Mouse (Mus musculus) intestine, embryonic 15.5 days (tissue): ENCODE data around the gene Napa. TPM values are rescaled to one million over a fixed set of nuclear protein-coding genes. Genes with fewer than 3 reads are reported as not detected.

Experiments used
- ATAC-seq: fragments of 200-750 bp; cut with Nextera tagmentation; 2 replicates; pipeline ENCODE4 v1.8.0; 2017; ENCODE audit warnings: moderate TSS enrichment, moderate library complexity
- H3K27ac ChIP-seq: fragments of 300-500 bp; sonication (generic); 2 replicates; pipeline ENCODE4 v1.5.1; 2015; ENCODE audit warnings: mild to moderate bottlenecking, inconsistent platforms
- H3K27me3 ChIP-seq: fragments of 300-500 bp; sonication (generic); replicated peaks from 2 replicates; pipeline ENCODE4 v1.6.1; 2015; ENCODE audit warnings: inconsistent platforms
- H3K36me3 ChIP-seq: fragments of 300-500 bp; sonication (generic); 2 replicates; pipeline ENCODE4 v1.6.1; 2015; ENCODE audit warnings: inconsistent platforms
- H3K4me1 ChIP-seq: fragments of 300-500 bp; sonication (generic); replicated peaks from 2 replicates; pipeline ENCODE4 v1.6.1; 2015; ENCODE audit warnings: inconsistent platforms
- H3K4me2 ChIP-seq: fragments of 300-500 bp; sonication (generic); replicated peaks from 2 replicates; pipeline ENCODE4 v1.6.1; 2015; ENCODE audit warnings: mild to moderate bottlenecking, inconsistent platforms
- H3K4me3 ChIP-seq: fragments of 300-500 bp; sonication (generic); replicated peaks from 2 replicates; pipeline ENCODE4 v1.5.1; 2015; ENCODE audit warnings: inconsistent platforms
- H3K9ac ChIP-seq: fragments of 300-500 bp; sonication (generic); 2 replicates; pipeline ENCODE4 v1.6.1; 2015; ENCODE audit warnings: inconsistent platforms
- H3K9me3 ChIP-seq: fragments of 300-500 bp; sonication (generic); 2 replicates; pipeline ENCODE4 v1.6.1; 2016; ENCODE audit warnings: inconsistent platforms
- WGBS: fragments of 180-500 bp; shearing (Covaris S2); methylation state at CpG from one replicate; pipeline ENCODE4 v1.1.7; 2015; 5-methylcytosine and 5-hydroxymethylcytosine counted together
- polyA plus RNA-seq: library from polyadenylated mRNA; unstranded; fragments of >200 nt; fragmentation: Nextera tagmentation; extraction: Ambion mirVana; gene quantifications from 2 replicates; pipeline ENCODE4 v1.2.1, GENCODE M21; 2015

The Napa gene
- polyA plus RNA-seq, 1 experiment from 2014 or later = 186 TPM

DNA sequence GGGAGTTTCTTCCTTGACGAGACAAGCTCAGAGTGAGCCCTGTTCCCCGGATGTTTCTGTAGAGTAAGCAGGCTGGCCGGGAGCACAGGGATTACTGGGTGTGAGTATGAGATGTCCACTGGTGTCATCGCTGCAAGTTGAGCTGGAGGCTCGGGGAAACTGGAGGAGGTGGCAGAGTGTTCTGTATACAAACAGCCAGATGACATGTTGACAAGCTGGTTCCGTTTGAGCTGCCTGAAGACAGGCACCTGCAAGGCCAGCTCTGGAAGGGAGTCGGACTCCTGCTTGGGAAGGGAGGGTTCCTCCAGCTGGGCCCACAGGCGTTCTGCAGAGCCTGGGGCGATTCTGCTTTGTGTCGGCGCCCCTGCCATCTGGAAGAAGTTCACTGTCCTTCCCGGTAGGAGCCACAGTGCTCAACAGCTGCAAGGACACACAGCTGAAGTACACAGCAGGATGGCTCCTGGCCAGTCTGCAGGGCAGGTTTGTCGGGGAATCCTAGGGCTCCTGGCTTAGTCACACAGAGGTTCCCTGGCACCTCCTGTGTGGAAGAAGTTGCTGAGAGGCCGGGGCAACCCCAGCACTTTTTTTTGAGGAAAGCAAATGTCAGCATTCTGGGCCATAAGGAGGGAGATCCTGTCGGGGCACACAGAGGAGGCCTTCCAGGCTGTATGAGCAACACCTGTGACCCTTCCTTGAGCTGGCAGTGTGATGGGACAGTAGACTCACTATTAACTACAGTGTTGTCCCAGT, 3.6 kb downstream of the Napa start:
- no peaks in the 10 kb centered on the region for H3K36me3 ChIP-seq
- H3K9me3 ChIP-seq = no peaks in the 10 kb centered on the region
- H3K4me1 ChIP-seq = peaks cover 23% of the 10 kb centered on the region
- H3K4me3 ChIP-seq = no peak overlapping the region
- ATAC-seq = no peak
- H3K27me3 ChIP-seq = no peaks in the 10 kb centered on the region
- no peak overlapping the region for H3K27ac ChIP-seq
- 73% methylated on average over 15 of the region's 15 CpGs for WGBS
- no peak overlapping the region for H3K4me2 ChIP-seq
- H3K9ac ChIP-seq = no peak overlapping the region

DNA sequence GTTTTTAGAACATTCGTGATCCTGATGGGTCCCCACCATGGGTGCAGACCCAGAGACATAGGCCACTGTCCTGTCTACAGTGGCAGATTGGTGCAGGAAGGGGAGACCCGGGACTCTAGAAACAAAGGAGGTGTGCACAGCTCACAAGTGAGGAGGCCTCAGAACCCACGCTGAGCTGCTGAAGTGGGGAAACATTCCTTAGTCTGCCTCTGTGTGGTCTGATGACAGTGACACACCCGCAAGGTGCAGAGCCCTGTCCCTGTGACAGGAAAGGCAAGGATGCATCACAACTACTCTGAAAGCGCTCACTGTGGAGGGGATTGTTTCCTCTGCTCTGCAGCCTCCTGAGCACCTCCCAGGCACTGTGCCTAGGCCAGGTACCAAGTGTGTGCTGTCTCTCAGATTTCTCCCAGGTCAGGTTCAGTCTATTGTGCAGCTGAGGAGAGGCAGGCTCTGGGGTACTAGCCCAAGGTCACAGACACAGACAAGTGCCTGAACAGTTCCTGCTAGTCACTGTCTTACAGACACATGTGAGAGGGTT, 4.5 kb downstream of the Napa start:
- H3K9ac ChIP-seq = no peak overlapping the region
- H3K9me3 ChIP-seq = no peaks in the 10 kb centered on the region
- H3K4me3 ChIP-seq = no peak overlapping the region
- H3K4me1 ChIP-seq = peaks cover 23% of the 10 kb centered on the region
- peaks cover 4% of the 10 kb centered on the region; the same call in 1 of the 2 replicates for H3K36me3 ChIP-seq
- no peak overlapping the region for H3K4me2 ChIP-seq
- ATAC-seq = no peak
- H3K27me3 ChIP-seq = no peaks in the 10 kb centered on the region
- no peak overlapping the region for H3K27ac ChIP-seq
- 83% methylated on average over 5 of the region's 5 CpGs for WGBS

GRCm38 (mm10) chr7:16103760-16104159, 5.5 kb downstream of the Napa start:
- no peak overlapping the region for H3K4me3 ChIP-seq
- H3K4me2 ChIP-seq = no peak overlapping the region
- H3K4me1 ChIP-seq = peaks cover 23% of the 10 kb centered on the region
- no peaks in the 10 kb centered on the region for H3K9me3 ChIP-seq
- H3K36me3 ChIP-seq = peaks cover 5% of the 10 kb centered on the region
- 79% methylated on average over 6 of the region's 6 CpGs for WGBS
- no peak overlapping the region for H3K27ac ChIP-seq
- H3K9ac ChIP-seq = no peak overlapping the region
- H3K27me3 ChIP-seq = no peaks in the 10 kb centered on the region
- ATAC-seq = no peak

- Histone ChIP-seq H3K4me3 (no peak overlapping the region), H3K9me3 (no peaks in the 10 kb centered on the region), H3K27me3 (no peaks in the 10 kb centered on the region), H3K36me3 (peaks cover 8% of the 10 kb centered on the region), H3K9ac (no peak overlapping the region), H3K4me1 (peaks cover 18% of the 10 kb centered on the region), H3K27ac (no peak overlapping the region), H3K4me2 (no peak overlapping the region)
- 93% methylated on average over 7 of the region's 7 CpGs for WGBS
- no peak for ATAC-seq
These were observed 6.5 kb downstream of the Napa start for GRCm38 (mm10) chr7:16104611-16105388.

DNA sequence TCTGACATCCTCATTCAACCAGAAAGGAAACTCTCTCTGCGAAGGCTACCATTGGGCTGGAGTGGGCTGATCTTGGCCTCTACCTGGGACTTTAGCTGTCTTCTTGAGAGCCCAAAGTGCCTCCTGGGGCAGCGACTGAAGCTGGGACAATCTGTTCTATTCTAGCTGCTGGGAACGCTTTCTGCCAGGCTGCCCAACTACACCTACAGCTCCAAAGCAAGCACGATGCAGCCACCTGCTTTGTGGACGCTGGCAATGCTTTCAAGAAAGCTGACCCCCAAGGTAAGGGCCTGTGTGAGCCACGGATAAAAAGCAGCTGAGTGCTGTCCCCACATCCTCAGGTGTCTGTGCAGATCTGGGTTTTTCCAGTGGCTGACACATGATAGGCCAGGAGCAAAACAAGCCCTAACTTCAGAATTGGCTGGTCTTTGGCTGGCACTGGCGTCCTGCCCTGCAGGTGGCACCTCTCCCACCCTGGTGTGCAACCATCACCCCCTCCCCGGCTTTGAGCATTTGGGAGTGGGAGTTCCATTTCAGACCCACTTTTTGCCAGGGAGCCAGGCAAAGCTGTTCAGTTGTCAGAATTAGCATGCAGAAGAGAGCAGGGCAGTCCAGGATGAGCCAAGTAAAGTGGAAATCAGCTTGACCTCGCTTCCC, 10.8 kb downstream of the Napa start:
- H3K9ac ChIP-seq = no peak overlapping the region
- H3K4me1 ChIP-seq = no peaks in the 10 kb centered on the region
- no peaks in the 10 kb centered on the region for H3K27me3 ChIP-seq
- 90% methylated on average over 9 of the region's 9 CpGs for WGBS
- no peak overlapping the region for H3K27ac ChIP-seq
- no peaks in the 10 kb centered on the region for H3K9me3 ChIP-seq
- no peak overlapping the region for H3K4me3 ChIP-seq
- peaks cover 38% of the 10 kb centered on the region for H3K36me3 ChIP-seq
- H3K4me2 ChIP-seq = no peak overlapping the region
- no peak for ATAC-seq

GRCm38 (mm10) chr7:16110158-16110557, 11.9 kb downstream of the Napa start:
- Histone ChIP-seq H3K4me3 (no peak overlapping the region), H3K27ac (no peak overlapping the region), H3K9me3 (no peaks in the 10 kb centered on the region), H3K9ac (no peak overlapping the region), H3K27me3 (no peaks in the 10 kb centered on the region), H3K36me3 (peaks cover 42% of the 10 kb centered on the region), H3K4me2 (no peak overlapping the region), H3K4me1 (no peaks in the 10 kb centered on the region)
- ATAC-seq = no peak
- 86% methylated on average over 8 of the region's 8 CpGs for WGBS

GRCm38 (mm10) chr7:16111284-16112090, 13.2 kb downstream of the Napa start:
- ATAC-seq = no peak
- no peak overlapping the region for H3K4me3 ChIP-seq
- 95% methylated on average over 7 of the region's 7 CpGs for WGBS
- peaks cover 44% of the 10 kb centered on the region for H3K36me3 ChIP-seq
- H3K9ac ChIP-seq = no peak overlapping the region
- no peaks in the 10 kb centered on the region for H3K9me3 ChIP-seq
- H3K4me1 ChIP-seq = no peaks in the 10 kb centered on the region
- no peak overlapping the region for H3K4me2 ChIP-seq
- no peak overlapping the region for H3K27ac ChIP-seq
- no peaks in the 10 kb centered on the region for H3K27me3 ChIP-seq

DNA sequence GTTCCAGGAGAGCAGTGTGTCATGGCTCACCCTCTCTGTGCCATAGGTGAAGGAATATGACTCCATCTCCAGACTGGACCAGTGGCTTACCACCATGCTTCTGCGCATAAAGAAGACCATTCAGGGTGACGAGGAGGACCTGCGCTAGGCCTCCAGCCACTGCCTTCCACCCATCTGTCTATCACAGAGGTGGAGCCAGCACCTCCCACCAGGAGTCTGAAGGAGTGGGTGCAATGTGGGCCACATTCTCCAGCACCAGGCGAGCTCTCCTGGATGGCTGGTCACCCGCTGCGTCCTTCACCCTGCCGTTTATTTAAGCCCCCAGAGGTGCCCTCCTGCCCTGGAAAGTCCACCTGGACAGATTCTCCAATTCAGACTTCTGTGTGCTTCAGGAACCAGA, 18.2 kb downstream of the Napa start:
- no peak overlapping the region for H3K4me2 ChIP-seq
- H3K27ac ChIP-seq = no peak overlapping the region
- H3K27me3 ChIP-seq = no peaks in the 10 kb centered on the region
- peaks cover 29% of the 10 kb centered on the region for H3K36me3 ChIP-seq
- H3K9ac ChIP-seq = no peak overlapping the region
- peaks cover 8% of the 10 kb centered on the region for H3K4me1 ChIP-seq
- 91% methylated on average over 7 of the region's 7 CpGs for WGBS
- no peak for ATAC-seq
- H3K9me3 ChIP-seq = no peaks in the 10 kb centered on the region
- no peak overlapping the region for H3K4me3 ChIP-seq

DNA sequence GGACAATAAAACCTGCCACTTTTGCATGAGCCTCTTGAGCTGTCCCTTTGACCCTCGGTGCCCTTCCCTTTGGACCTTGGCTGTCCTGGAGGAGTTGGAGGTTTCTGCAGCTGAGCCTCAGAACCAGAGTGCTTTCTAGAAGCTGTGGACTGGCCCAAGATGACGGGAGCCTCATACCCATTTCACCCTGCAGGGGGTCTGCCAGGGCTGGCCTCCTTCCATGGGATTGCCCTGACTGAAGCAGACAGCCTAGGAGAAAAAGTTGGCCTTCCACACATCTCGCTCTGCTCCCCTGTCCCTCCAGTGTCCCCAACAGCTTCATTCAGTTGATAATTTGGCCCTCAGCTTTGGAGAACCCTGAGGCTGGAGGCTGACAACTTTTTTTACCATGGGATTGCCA, 18.8 kb downstream of the Napa start:
- Histone ChIP-seq H3K9me3 (no peaks in the 10 kb centered on the region), H3K4me3 (no peak overlapping the region), H3K4me1 (peaks cover 8% of the 10 kb centered on the region), H3K27me3 (no peaks in the 10 kb centered on the region), H3K27ac (no peak overlapping the region), H3K36me3 (peaks cover 25% of the 10 kb centered on the region), H3K9ac (no peak overlapping the region), H3K4me2 (no peak overlapping the region)
- 77% methylated on average over 3 of the region's 3 CpGs for WGBS
- ATAC-seq = no peak

DNA sequence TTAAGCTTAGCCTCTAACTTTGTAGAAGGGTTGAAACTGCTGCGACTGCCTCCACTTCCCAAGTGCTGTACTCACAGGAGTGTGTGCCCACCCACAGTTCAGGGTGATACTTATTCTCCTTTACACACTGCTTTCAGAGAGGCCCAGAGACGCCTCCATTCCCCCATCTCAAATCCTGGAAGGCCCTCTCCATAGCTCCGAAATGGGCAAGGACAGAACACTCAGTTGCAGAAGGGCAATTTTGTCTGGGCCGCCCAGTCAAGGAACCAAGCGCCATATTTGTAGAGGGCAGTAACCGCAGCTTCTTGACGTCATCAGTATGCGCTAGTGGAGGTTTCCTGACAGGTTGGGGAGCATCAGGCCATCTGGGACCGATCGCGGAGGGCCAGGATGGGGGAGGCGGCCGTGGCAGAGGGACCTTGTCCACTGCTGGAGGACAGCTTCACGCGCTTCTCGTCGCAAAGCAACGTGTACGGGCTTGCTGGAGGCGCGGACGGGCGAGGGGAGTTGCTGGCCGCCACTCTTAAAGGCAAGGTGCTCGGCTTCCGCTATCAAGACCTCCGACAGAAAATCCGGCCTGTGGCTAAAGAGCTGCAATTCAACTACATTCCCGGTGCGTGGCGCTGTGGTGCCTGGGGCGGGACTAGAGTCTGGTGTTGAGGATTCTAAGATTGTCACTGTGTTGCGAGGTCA, 21.5 kb downstream of the Napa start, which contains the start of gene Kptn:
Gene Kptn, plus strand, starts transcription at position 327 of the 693 bp plus-strand sequence.
- Histone ChIP-seq H3K4me3 (peak within 1 kb of the TSS; percentile 73), H3K36me3 (peaks cover 7% of the 10 kb centered on the region), H3K4me2 (peak within 1 kb of the TSS; percentile 70), H3K4me1 (peaks cover 8% of the 10 kb centered on the region), H3K27ac (peak within 1 kb of the TSS; percentile 84), H3K9me3 (no peaks in the 10 kb centered on the region), H3K27me3 (no peaks in the 10 kb centered on the region), H3K9ac (peak within 1 kb of the TSS; percentile 68)
- ATAC-seq = peak; percentile 93
- 1% methylated on average over 33 of the region's 33 CpGs for WGBS

GRCm38 (mm10) chr7:16120262-16120600, 22.0 kb downstream of the Napa start:
- no peaks in the 10 kb centered on the region for H3K27me3 ChIP-seq
- no peak overlapping the region for H3K27ac ChIP-seq
- H3K36me3 ChIP-seq = peaks cover 10% of the 10 kb centered on the region
- WGBS = 25% methylated on average over 9 of the region's 9 CpGs
- peak overlapping the region; percentile 73 for H3K4me3 ChIP-seq
- no peak; the same call in 1 of the 2 replicates for ATAC-seq
- no peaks in the 10 kb centered on the region for H3K9me3 ChIP-seq
- H3K4me2 ChIP-seq = peak overlapping the region; percentile 70
- peak overlapping the region; percentile 68 for H3K9ac ChIP-seq
- H3K4me1 ChIP-seq = peaks cover 8% of the 10 kb centered on the region
